Mouse (Mus musculus) CH12F3 (cell line): Measurements from ENCODE around the gene Cass4.

Experiments
- in situ Hi-C: fragments of 300-500 bp; cut with MboI; formaldehyde crosslinking; loops from 2 replicates; pipeline ENCODE4 v1.14.3; 2020; ENCODE audit warnings: low sequenced_read_pairs

The Cass4 gene

GRCm38 (mm10) chr2:172437371-172437952 lies 43.9 kb downstream of the Cass4 start:
- in situ Hi-C loops: loop anchor here (5.0 kb wide), 1 partner anchor 45 kb away; the partner anchor contains the start of gene Cass4

GRCm38 (mm10) chr2:172439843-172440639 lies 46.4 kb downstream of the Cass4 start, which contains the start of gene Rtf2:
Gene Rtf2 (plus strand): TSS chr2:172440556.
- in situ Hi-C loops: loop anchor here (5.0 to 10.0 kb wide), 2 partner anchors 48 to 65 kb away; partner anchors contain the start of genes Aurka, Cass4 and Cstf1

- in situ Hi-C loops: loop anchor here (10.0 kb wide), 1 partner anchor 66 kb away; the partner anchor contains the start of genes Aurka and Cstf1
These were observed 47.0 kb downstream of the Cass4 start for GRCm38 (mm10) chr2:172440640-172441005.

- in situ Hi-C loops: loop anchor here (10.0 kb wide), 1 partner anchor 66 kb away; the partner anchor contains the start of genes Aurka and Cstf1
These were observed 47.6 kb downstream of the Cass4 start for GRCm38 (mm10) chr2:172441176-172441575.

GRCm38 (mm10) chr2:172445617-172446016 lies 52.0 kb downstream of the Cass4 start:
- in situ Hi-C loops: loop anchor here (10.0 kb wide), 1 partner anchor 71 kb away; the partner anchor contains the start of genes Aurka and Cstf1

- in situ Hi-C loops: loop anchor here (10.0 kb wide), 1 partner anchor 73 kb away; the partner anchor contains the start of genes Aurka and Cstf1
These were observed 53.7 kb downstream of the Cass4 start for GRCm38 (mm10) chr2:172447317-172447716.

- in situ Hi-C loops: loop anchor here (10.0 kb wide), 1 partner anchor 74 kb away; the partner anchor contains the start of genes Aurka and Cstf1
These were observed 54.7 kb downstream of the Cass4 start for GRCm38 (mm10) chr2:172448329-172448728.

- in situ Hi-C loops: no loop called here
These were observed 57.0 kb downstream of the Cass4 start for GRCm38 (mm10) chr2:172450640-172451039.

GRCm38 (mm10) chr2:172452031-172452430 lies 58.4 kb downstream of the Cass4 start:
- in situ Hi-C loops: no loop called here

- in situ Hi-C loops: no loop called here
These were observed 58.9 kb downstream of the Cass4 start for GRCm38 (mm10) chr2:172452458-172452857.

GRCm38 (mm10) chr2:172458496-172458895 lies 64.9 kb downstream of the Cass4 start, which contains the start of gene Gcnt7:
Gene Gcnt7 (minus strand): TSS chr2:172458596.
- in situ Hi-C loops: no loop called here

- in situ Hi-C loops: no loop called here
These were observed 67.1 kb downstream of the Cass4 start for GRCm38 (mm10) chr2:172460647-172461046.

GRCm38 (mm10) chr2:172462813-172463212 lies 69.2 kb downstream of the Cass4 start:
- in situ Hi-C loops: no loop called here

- in situ Hi-C loops: no loop called here
These were observed 73.0 kb downstream of the Cass4 start for GRCm38 (mm10) chr2:172466427-172467132.

GRCm38 (mm10) chr2:172467206-172467605 lies 73.6 kb downstream of the Cass4 start:
- in situ Hi-C loops: no loop called here

- in situ Hi-C loops: no loop called here
These were observed 74.8 kb downstream of the Cass4 start for GRCm38 (mm10) chr2:172468346-172468819.

- in situ Hi-C loops: loop anchor here (10.0 kb wide), 2 partner anchors 522 to 612 kb away; no protein-coding TSS in a partner anchor
These were observed 78.7 kb downstream of the Cass4 start, which contains the start of gene Fam209 for GRCm38 (mm10) chr2:172472318-172472717. Gene Fam209 (plus strand): TSS chr2:172472520.

GRCm38 (mm10) chr2:172473591-172473990 lies 80.0 kb downstream of the Cass4 start:
- in situ Hi-C loops: loop anchor here (10.0 kb wide), 2 partner anchors 521 to 611 kb away; no protein-coding TSS in a partner anchor

- in situ Hi-C loops: loop anchor here (10.0 kb wide), 2 partner anchors 520 to 610 kb away; no protein-coding TSS in a partner anchor
These were observed 81.4 kb downstream of the Cass4 start for GRCm38 (mm10) chr2:172474970-172475369.

- in situ Hi-C loops: loop anchor here (10.0 kb wide), 2 partner anchors 518 to 608 kb away; no protein-coding TSS in a partner anchor
These were observed 83.2 kb downstream of the Cass4 start for GRCm38 (mm10) chr2:172476707-172477260.
